Mouse (Mus musculus) forebrain, embryonic 13.5 days (tissue): Measurements from ENCODE around the gene Col7a1. TPM values are rescaled to one million over a fixed set of nuclear protein-coding genes. Genes with fewer than 3 reads are reported as not detected.

Source experiments
- ATAC-seq: fragments of 200-750 bp; cut with Nextera tagmentation; 2 replicates; pipeline ENCODE4 v1.8.0; 2017
- H3K27ac ChIP-seq: fragments of 300-500 bp; sonication (generic); 2 replicates; pipeline ENCODE4 v1.5.1; 2015; ENCODE audit warnings: inconsistent platforms, mild to moderate bottlenecking, moderate library complexity
- H3K27me3 ChIP-seq: fragments of 300-500 bp; sonication (generic); 2 replicates; pipeline ENCODE4 v1.6.1; 2015; ENCODE audit warnings: mild to moderate bottlenecking, inconsistent platforms
- H3K36me3 ChIP-seq: fragments of 300-500 bp; sonication (generic); 2 replicates; pipeline ENCODE4 v1.6.1; 2015; ENCODE audit warnings: mild to moderate bottlenecking, inconsistent platforms; ENCODE audit not compliant: poor library complexity, severe bottlenecking
- H3K4me1 ChIP-seq: fragments of 300-500 bp; sonication (generic); 2 replicates; pipeline ENCODE4 v1.6.1; 2015; ENCODE audit warnings: inconsistent platforms
- H3K4me2 ChIP-seq: fragments of 300-500 bp; sonication (generic); 2 replicates; pipeline ENCODE4 v1.6.1; 2015; ENCODE audit warnings: inconsistent platforms, mild to moderate bottlenecking, moderate library complexity
- H3K4me3 ChIP-seq: fragments of 300-500 bp; sonication (generic); 2 replicates; pipeline ENCODE4 v1.5.1; 2015; ENCODE audit warnings: mild to moderate bottlenecking, inconsistent platforms
- H3K9ac ChIP-seq: fragments of 300-500 bp; sonication (generic); 2 replicates; pipeline ENCODE4 v1.6.1; 2015; ENCODE audit warnings: mild to moderate bottlenecking, inconsistent platforms
- H3K9me3 ChIP-seq: fragments of 300-500 bp; sonication (generic); replicated peaks from 2 replicates; pipeline ENCODE4 v1.6.1; 2016; ENCODE audit warnings: inconsistent platforms
- WGBS: fragments of 180-500 bp; shearing (Covaris S2); methylation state at CpG from one replicate; pipeline ENCODE4 v1.1.7; 2015; 5-methylcytosine and 5-hydroxymethylcytosine counted together
- polyA plus RNA-seq: library from polyadenylated mRNA; unstranded; fragments of >200 nt; fragmentation: Nextera tagmentation; extraction: Ambion mirVana; gene quantifications from 2 replicates; pipeline ENCODE4 v1.2.1, GENCODE M21; 2015

The Col7a1 gene
- 1.2 and 1.6 TPM in 2 replicates for polyA plus RNA-seq

GRCm38 (mm10) chr9:108953081-108953636, at the start of gene Col7a1:
TSS of gene Col7a1 (plus strand) at chr9:108953586.
- Histone ChIP-seq H3K9me3 (no peaks in the 10 kb centered on the region), H3K4me3 (no peak within 1 kb of the TSS), H3K4me2 (no peak within 1 kb of the TSS), H3K27me3 (peaks cover 33% of the 10 kb centered on the region), H3K9ac (no peak within 1 kb of the TSS), H3K27ac (no peak within 1 kb of the TSS), H3K4me1 (peaks cover 6% of the 10 kb centered on the region; the same call in 1 of the 2 replicates), H3K36me3 (peaks cover 31% of the 10 kb centered on the region)
- no peak for ATAC-seq
- WGBS: 11% methylated on average over 15 of the region's 15 CpGs

- Histone ChIP-seq H3K27me3 (no peaks in the 10 kb centered on the region), H3K27ac (no peak overlapping the region), H3K9ac (no peak overlapping the region), H3K4me1 (0 out of 2 replicates have a peak, but pooled peaks cover 9% of the 10 kb centered on the region), H3K36me3 (no peaks in the 10 kb centered on the region), H3K4me3 (no peak overlapping the region), H3K4me2 (no peak overlapping the region), H3K9me3 (no peaks in the 10 kb centered on the region)
- ATAC-seq: no peak
- 84% methylated on average over 6 of the region's 6 CpGs for WGBS
These were observed 41.1 kb upstream of the Col7a1 start for GRCm38 (mm10) chr9:108912308-108912707.

- H3K27ac ChIP-seq: no peak overlapping the region
- no peaks in the 10 kb centered on the region for H3K36me3 ChIP-seq
- H3K4me3 ChIP-seq: no peak overlapping the region
- WGBS: 93% methylated on average over 7 of the region's 7 CpGs
- no peak overlapping the region for H3K4me2 ChIP-seq
- no peaks in the 10 kb centered on the region for H3K27me3 ChIP-seq
- H3K9me3 ChIP-seq: no peaks in the 10 kb centered on the region
- H3K4me1 ChIP-seq: 0 out of 2 replicates have a peak, but pooled peaks cover 9% of the 10 kb centered on the region
- H3K9ac ChIP-seq: no peak overlapping the region
- ATAC-seq: no peak
These were observed 40.2 kb upstream of the Col7a1 start for GRCm38 (mm10) chr9:108913161-108913560.

GRCm38 (mm10) chr9:108913621-108914020, 39.8 kb upstream of the Col7a1 start:
- no peak overlapping the region for H3K4me3 ChIP-seq

GRCm38 (mm10) chr9:108914491-108914890, 38.9 kb upstream of the Col7a1 start, which contains the start of gene Tmem89:
TSS of gene Tmem89 (plus strand) at chr9:108914619.
- WGBS: 74% methylated on average over 6 of the region's 6 CpGs

More at GRCm38 (mm10) chr9:108913621-108914020, 39.8 kb upstream of the Col7a1 start:
- H3K9ac ChIP-seq: no peak overlapping the region
- H3K4me1 ChIP-seq: 0 out of 2 replicates have a peak, but pooled peaks cover 9% of the 10 kb centered on the region
- H3K36me3 ChIP-seq: no peaks in the 10 kb centered on the region
- no peak for ATAC-seq
- no peak overlapping the region for H3K4me2 ChIP-seq
- H3K27ac ChIP-seq: no peak overlapping the region
- H3K27me3 ChIP-seq: no peaks in the 10 kb centered on the region
- WGBS: 84% methylated on average over 10 of the region's 10 CpGs
- no peaks in the 10 kb centered on the region for H3K9me3 ChIP-seq

GRCm38 (mm10) chr9:108925897-108926296, 27.5 kb upstream of the Col7a1 start:
- Histone ChIP-seq H3K27me3 (no peaks in the 10 kb centered on the region), H3K36me3 (no peaks in the 10 kb centered on the region), H3K4me1 (no peaks in the 10 kb centered on the region), H3K9me3 (no peaks in the 10 kb centered on the region), H3K9ac (no peak overlapping the region), H3K4me2 (no peak overlapping the region), H3K27ac (no peak overlapping the region), H3K4me3 (no peak overlapping the region)
- 84% methylated on average over 8 of the region's 8 CpGs for WGBS
- no peak for ATAC-seq

More at GRCm38 (mm10) chr9:108914491-108914890, 38.9 kb upstream of the Col7a1 start, which contains the start of gene Tmem89:
- Histone ChIP-seq H3K4me3 (no peak within 1 kb of the TSS), H3K27me3 (no peaks in the 10 kb centered on the region), H3K9ac (no peak within 1 kb of the TSS), H3K36me3 (no peaks in the 10 kb centered on the region), H3K27ac (no peak within 1 kb of the TSS), H3K4me2 (no peak within 1 kb of the TSS), H3K4me1 (0 out of 2 replicates have a peak, but pooled peaks cover 9% of the 10 kb centered on the region), H3K9me3 (no peaks in the 10 kb centered on the region)
- peak; percentile 16; the same call in 1 of the 2 replicates for ATAC-seq

GRCm38 (mm10) chr9:108928424-108928823, 25.0 kb upstream of the Col7a1 start:
- H3K27me3 ChIP-seq: no peaks in the 10 kb centered on the region
- H3K4me2 ChIP-seq: no peak overlapping the region
- no peaks in the 10 kb centered on the region for H3K36me3 ChIP-seq
- no peaks in the 10 kb centered on the region for H3K9me3 ChIP-seq
- H3K4me3 ChIP-seq: no peak overlapping the region
- ATAC-seq: no peak
- no peak overlapping the region for H3K27ac ChIP-seq
- 91% methylated on average over 3 of the region's 3 CpGs for WGBS
- H3K4me1 ChIP-seq: no peaks in the 10 kb centered on the region
- H3K9ac ChIP-seq: no peak overlapping the region

- 22% methylated on average over 3 of the region's 3 CpGs for WGBS
- Histone ChIP-seq H3K4me2 (peak overlapping the region; percentile 87), H3K9me3 (no peaks in the 10 kb centered on the region), H3K9ac (no peak overlapping the region), H3K27ac (no peak overlapping the region), H3K4me3 (peak overlapping the region; percentile 98; the same call in 1 of the 2 replicates), H3K36me3 (peaks cover 30% of the 10 kb centered on the region), H3K4me1 (peaks cover 6% of the 10 kb centered on the region), H3K27me3 (no peaks in the 10 kb centered on the region)
- ATAC-seq: no peak; the same call in 1 of the 2 replicates
These were observed 17.4 kb upstream of the Col7a1 start for GRCm38 (mm10) chr9:108935991-108936390.

- no peaks in the 10 kb centered on the region for H3K27me3 ChIP-seq
- 2% methylated on average over 58 of the region's 58 CpGs for WGBS
- ATAC-seq: peak; percentile 93
These were observed 16.7 kb upstream of the Col7a1 start, which contains the start of gene Uqcrc1 for GRCm38 (mm10) chr9:108936418-108937364. TSS of gene Uqcrc1 (plus strand) at chr9:108936633.

GRCm38 (mm10) chr9:108945111-108945510, 8.3 kb upstream of the Col7a1 start:
- peaks cover 95% of the 10 kb centered on the region for H3K36me3 ChIP-seq
- 85% methylated on average over 9 of the region's 9 CpGs for WGBS
- H3K27ac ChIP-seq: no peak overlapping the region
- no peak for ATAC-seq
- H3K9me3 ChIP-seq: no peaks in the 10 kb centered on the region
- H3K4me3 ChIP-seq: no peak overlapping the region
- H3K4me2 ChIP-seq: no peak overlapping the region
- H3K9ac ChIP-seq: no peak overlapping the region
- H3K27me3 ChIP-seq: no peaks in the 10 kb centered on the region
- H3K4me1 ChIP-seq: no peaks in the 10 kb centered on the region

More at GRCm38 (mm10) chr9:108936418-108937364, 16.7 kb upstream of the Col7a1 start, which contains the start of gene Uqcrc1:
- Histone ChIP-seq H3K9ac (peak within 1 kb of the TSS; percentile 89), H3K9me3 (no peaks in the 10 kb centered on the region), H3K4me3 (peak within 1 kb of the TSS; percentile 98), H3K4me2 (peak within 1 kb of the TSS; percentile 87), H3K27ac (0 out of 2 replicates have a peak within 1 kb of the TSS, but pooled peaks have one; percentile 10), H3K4me1 (peaks cover 6% of the 10 kb centered on the region), H3K36me3 (peaks cover 37% of the 10 kb centered on the region)

- no peak overlapping the region for H3K4me2 ChIP-seq
- no peaks in the 10 kb centered on the region for H3K27me3 ChIP-seq
- no peaks in the 10 kb centered on the region for H3K4me1 ChIP-seq
- no peak overlapping the region for H3K9ac ChIP-seq
- peaks cover 95% of the 10 kb centered on the region for H3K36me3 ChIP-seq
- 94% methylated on average over 5 of the region's 5 CpGs for WGBS
- no peaks in the 10 kb centered on the region for H3K9me3 ChIP-seq
- no peak for ATAC-seq
- no peak overlapping the region for H3K4me3 ChIP-seq
- no peak overlapping the region for H3K27ac ChIP-seq
These were observed 7.8 kb upstream of the Col7a1 start for GRCm38 (mm10) chr9:108945608-108946007.
